Mouse (Mus musculus) testis, adult 2 months (tissue): ENCODE measurements at regions not wholly inside any gene's neighbourhood (a gene's known extent, or its start where the extent isn't known, plus 50 kb on each side); places are given as distances from the start of the nearest gene placed in this dataset.

Experiments
- H3K27ac ChIP-seq: fragments of 200-500 bp; 2 replicates; pipeline ENCODE4 v1.5.1; 2012; ENCODE audit warnings: low read depth, low read length; ENCODE audit not compliant: control insufficient read depth, insufficient read depth
- H3K27me3 ChIP-seq: fragments of 200-500 bp; 2 replicates; pipeline ENCODE4 v1.6.1; 2012; ENCODE audit warnings: mild to moderate bottlenecking, low read length, moderate library complexity; ENCODE audit not compliant: control insufficient read depth, insufficient read depth
- H3K36me3 ChIP-seq: fragments of 200-500 bp; 2 replicates; pipeline ENCODE4 v1.6.1; 2012; ENCODE audit warnings: mild to moderate bottlenecking, low read length; ENCODE audit not compliant: control insufficient read depth, insufficient read depth
- H3K4me1 ChIP-seq: fragments of 200-500 bp; 2 replicates; pipeline ENCODE4 v1.6.1; 2012; ENCODE audit warnings: low read length; ENCODE audit not compliant: control insufficient read depth, insufficient read depth
- H3K4me3 ChIP-seq: fragments of 200-500 bp; 2 replicates; pipeline ENCODE4 v1.5.1; 2012; ENCODE audit warnings: low read depth, mild to moderate bottlenecking, low read length, moderate library complexity, mixed read lengths; ENCODE audit not compliant: control insufficient read depth
- CTCF ChIP-seq: fragments of 200-500 bp; IDR thresholded peaks from 2 replicates; pipeline ENCODE4 v1.5.1; 2012; ENCODE audit warnings: low read depth, mild to moderate bottlenecking, inconsistent platforms, low read length, moderate library complexity; ENCODE audit not compliant: control insufficient read depth, insufficient read depth, insufficient replicate concordance
- POLR2A ChIP-seq: fragments of 200-500 bp; IDR thresholded peaks from 2 replicates; pipeline ENCODE4 v1.6.1; 2012; ENCODE audit warnings: low read depth, mild to moderate bottlenecking, inconsistent platforms, low read length, moderate library complexity; ENCODE audit not compliant: control insufficient read depth

- no peaks in the 10 kb centered on the region for H3K27me3 ChIP-seq
- no peaks in the 10 kb centered on the region for H3K36me3 ChIP-seq
- H3K4me1 ChIP-seq, result no peaks in the 10 kb centered on the region
- no peak for TF ChIP-seq POLR2A
- no peak for TF ChIP-seq CTCF
- no peak overlapping the region for H3K4me3 ChIP-seq
- no peak overlapping the region for H3K27ac ChIP-seq
Observed at GRCm38 (mm10) chr5:64636301-64636700, 166.9 kb upstream of the Klf3 start.

DNA sequence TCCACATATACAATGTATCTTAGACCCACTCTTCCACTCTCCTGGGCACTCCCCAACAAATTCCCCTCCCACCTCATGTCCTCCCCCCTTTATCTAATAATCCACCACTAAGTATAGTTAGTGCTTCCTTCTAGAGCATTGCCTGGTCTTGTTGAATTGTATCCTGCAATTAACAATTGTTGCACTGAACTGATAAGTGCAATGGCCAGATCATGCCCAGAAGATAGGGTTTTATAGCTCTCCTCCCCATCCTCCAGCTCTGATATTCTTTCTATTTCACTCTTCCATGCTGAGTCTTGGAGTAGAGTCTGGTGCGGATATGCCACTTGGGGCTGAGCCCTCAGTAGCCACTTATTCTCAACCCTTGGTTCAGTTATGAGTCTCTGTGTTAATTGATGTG is 159.6 kb upstream of the Klf3 start:
- H3K4me3 ChIP-seq, result no peak overlapping the region
- H3K27me3 ChIP-seq, result no peaks in the 10 kb centered on the region
- no peak overlapping the region for H3K27ac ChIP-seq
- peaks cover 5% of the 10 kb centered on the region for H3K4me1 ChIP-seq
- no peaks in the 10 kb centered on the region for H3K36me3 ChIP-seq
- no peak for TF ChIP-seq POLR2A
- no peak for TF ChIP-seq CTCF

GRCm38 (mm10) chr5:64647417-64648125 is 155.6 kb upstream of the Klf3 start:
- Histone ChIP-seq H3K36me3 (no peaks in the 10 kb centered on the region), H3K27me3 (no peaks in the 10 kb centered on the region), H3K27ac (no peak overlapping the region), H3K4me3 (no peak overlapping the region; the same call in 1 of the 2 replicates), H3K4me1 (peaks cover 5% of the 10 kb centered on the region)
- TF ChIP-seq CTCF, result no peak
- no peak for TF ChIP-seq POLR2A

GRCm38 (mm10) chr5:64648492-64648891 is 154.7 kb upstream of the Klf3 start:
- peaks cover 5% of the 10 kb centered on the region for H3K4me1 ChIP-seq
- H3K27ac ChIP-seq, result no peak overlapping the region
- no peaks in the 10 kb centered on the region for H3K27me3 ChIP-seq
- no peak for TF ChIP-seq CTCF
- no peak for TF ChIP-seq POLR2A
- H3K4me3 ChIP-seq, result no peak overlapping the region
- no peaks in the 10 kb centered on the region for H3K36me3 ChIP-seq

GRCm38 (mm10) chr5:64651407-64651806 is 151.8 kb upstream of the Klf3 start:
- Histone ChIP-seq H3K27ac (no peak overlapping the region), H3K36me3 (no peaks in the 10 kb centered on the region), H3K4me1 (peaks cover 5% of the 10 kb centered on the region), H3K27me3 (no peaks in the 10 kb centered on the region), H3K4me3 (no peak overlapping the region)
- TF ChIP-seq CTCF (no peak), POLR2A (no peak)

GRCm38 (mm10) chr5:64653764-64654163 is 149.4 kb upstream of the Klf3 start:
- H3K27me3 ChIP-seq, result no peaks in the 10 kb centered on the region
- no peak overlapping the region for H3K27ac ChIP-seq
- no peaks in the 10 kb centered on the region for H3K4me1 ChIP-seq
- no peak overlapping the region for H3K4me3 ChIP-seq
- H3K36me3 ChIP-seq, result no peaks in the 10 kb centered on the region
- TF ChIP-seq CTCF (no peak), POLR2A (no peak)

GRCm38 (mm10) chr5:64655286-64655685 is 147.9 kb upstream of the Klf3 start:
- Histone ChIP-seq H3K27me3 (no peaks in the 10 kb centered on the region), H3K4me3 (no peak overlapping the region), H3K4me1 (no peaks in the 10 kb centered on the region), H3K36me3 (no peaks in the 10 kb centered on the region), H3K27ac (no peak overlapping the region)
- TF ChIP-seq CTCF, result no peak
- no peak for TF ChIP-seq POLR2A

GRCm38 (mm10) chr5:64661959-64662358 is 141.2 kb upstream of the Klf3 start:
- no peaks in the 10 kb centered on the region for H3K27me3 ChIP-seq
- H3K27ac ChIP-seq, result no peak overlapping the region
- no peaks in the 10 kb centered on the region for H3K36me3 ChIP-seq
- TF ChIP-seq POLR2A (no peak), CTCF (no peak)
- no peaks in the 10 kb centered on the region for H3K4me1 ChIP-seq
- no peak overlapping the region for H3K4me3 ChIP-seq
